Mouse (Mus musculus) urinary bladder, postnatal 36 days (tissue): ENCODE results near the gene Map3k10.
A peak's percentile ranks its signal among the peaks of the same experiment; 100 is the strongest.

Source experiments
- DNase-seq, 2 experiments: peaks; one replicate each; pipeline ENCODE4 v3.0.0; 2022; ENCODE audit warnings: low spot score in 2 of 2, mixed read lengths in 1 of 2

The Map3k10 gene

DNA sequence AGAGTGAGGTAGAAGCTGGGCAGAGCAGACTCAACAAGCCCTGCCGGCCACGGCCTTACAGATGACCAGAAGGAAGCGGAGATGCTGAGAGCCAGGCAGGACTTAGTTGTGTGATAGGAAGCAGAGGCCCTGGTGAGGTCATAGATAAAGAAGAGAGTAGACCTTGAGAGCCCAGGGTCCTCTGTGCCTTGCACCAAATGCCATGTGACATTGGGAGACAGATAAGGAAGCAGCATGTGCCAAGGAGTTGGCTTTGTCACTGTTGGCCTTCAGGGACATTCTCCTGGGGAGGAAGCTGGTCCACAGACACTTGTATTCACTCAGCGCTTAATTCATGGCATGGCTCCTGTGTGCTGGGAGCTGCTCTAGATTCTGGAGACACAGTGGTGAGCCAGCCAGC, 65.1 kb downstream of the Map3k10 start:
- no peak for DNase-seq

DNA sequence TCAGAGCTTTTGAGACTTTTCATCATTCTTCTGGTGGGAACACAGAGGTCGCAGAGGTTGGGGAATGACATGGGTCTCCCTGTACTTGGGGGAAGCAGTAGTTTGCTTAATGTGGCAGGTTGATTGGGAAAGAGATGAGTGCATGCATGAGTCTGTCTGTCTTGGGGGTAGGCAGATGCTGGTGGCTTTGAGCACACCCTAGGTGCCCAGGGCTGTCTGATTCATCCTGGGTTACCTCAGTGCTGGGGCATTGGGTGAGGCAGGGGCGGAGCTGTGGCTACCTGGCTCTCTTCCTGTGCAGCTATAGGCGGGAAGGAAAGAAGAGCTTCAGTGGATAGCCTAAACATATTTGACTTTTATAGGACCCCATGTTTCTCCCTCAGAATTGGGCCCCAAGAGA, 66.3 kb downstream of the Map3k10 start:
- no peak for DNase-seq

DNA sequence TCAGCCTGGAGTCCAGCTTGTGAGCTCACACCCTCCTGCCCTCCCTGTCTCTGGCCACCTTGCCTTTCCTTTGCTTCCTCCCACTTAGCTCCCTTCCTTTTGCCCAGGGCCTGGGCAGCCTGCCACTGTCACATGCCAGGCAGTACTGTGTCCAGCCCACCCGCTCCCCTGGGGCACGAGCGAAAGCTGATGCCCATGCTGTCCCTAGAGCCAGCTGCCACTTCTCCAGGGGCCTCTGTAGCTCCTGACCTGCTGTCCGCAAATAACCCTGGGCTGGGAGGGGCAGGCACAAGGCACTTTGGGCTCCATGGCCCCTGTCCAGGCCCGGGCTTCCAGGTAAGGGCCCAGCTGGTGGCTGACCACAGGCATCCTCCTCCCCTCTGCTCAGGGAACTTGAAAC, 66.8 kb downstream of the Map3k10 start:
- DNase-seq = peak in 1 of 2 experiments; percentile 65

DNA sequence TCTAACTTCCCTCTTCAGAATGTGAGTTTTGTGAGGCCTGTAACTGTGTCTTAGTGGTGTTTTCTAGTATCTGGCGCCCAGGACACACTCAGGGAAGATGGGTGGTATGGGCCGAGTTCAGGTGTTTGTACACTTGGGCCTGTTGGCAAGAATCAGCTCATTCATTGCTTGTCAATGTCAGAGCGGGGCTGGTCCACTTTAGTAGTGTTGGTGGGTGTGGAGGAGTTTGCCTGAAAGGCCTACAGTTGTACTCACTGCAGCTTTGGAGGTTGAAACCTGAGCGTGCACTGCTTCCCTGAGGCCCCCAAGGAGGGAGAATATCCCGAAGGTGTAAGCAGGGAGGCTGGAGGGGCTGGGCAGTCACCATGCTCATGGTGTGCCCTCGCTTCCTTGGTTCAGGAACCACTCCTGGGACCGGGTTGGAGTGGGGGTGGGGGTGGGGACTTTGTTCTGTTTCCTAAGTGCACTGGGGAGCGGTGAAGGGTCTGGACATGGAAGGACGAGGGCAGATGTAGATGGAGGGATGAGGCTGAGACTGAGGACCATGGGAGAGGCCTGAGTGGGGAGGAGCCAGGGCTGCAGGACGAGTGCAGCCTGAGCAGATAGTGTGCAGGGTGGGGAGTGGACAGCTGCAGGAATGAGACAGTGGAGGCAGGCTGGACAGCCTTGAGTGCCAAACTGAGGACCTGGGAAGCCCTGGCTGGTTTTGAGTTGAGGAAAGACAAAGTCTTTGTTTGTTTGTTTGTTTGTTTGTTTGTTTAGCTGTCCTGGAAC, 67.7 kb downstream of the Map3k10 start:
- DNase-seq = no peak
